Mouse (Mus musculus) heart, adult 2 months (tissue): ENCODE measurements around the gene Rpl6.

Experiments used
- CTCF ChIP-seq: fragments of 200-600 bp; IDR thresholded peaks from 2 replicates; pipeline ENCODE4 v1.8.1; 2022; ENCODE audit warnings: antibody characterized with exemption, mild to moderate bottlenecking, moderate library complexity
- POLR2A ChIP-seq: fragments of 200-500 bp; IDR thresholded peaks from 2 replicates; pipeline ENCODE4 v1.6.1; 2011; ENCODE audit warnings: mild to moderate bottlenecking, low read depth, low read length, control low read depth; ENCODE audit not compliant: insufficient read depth

DNA sequence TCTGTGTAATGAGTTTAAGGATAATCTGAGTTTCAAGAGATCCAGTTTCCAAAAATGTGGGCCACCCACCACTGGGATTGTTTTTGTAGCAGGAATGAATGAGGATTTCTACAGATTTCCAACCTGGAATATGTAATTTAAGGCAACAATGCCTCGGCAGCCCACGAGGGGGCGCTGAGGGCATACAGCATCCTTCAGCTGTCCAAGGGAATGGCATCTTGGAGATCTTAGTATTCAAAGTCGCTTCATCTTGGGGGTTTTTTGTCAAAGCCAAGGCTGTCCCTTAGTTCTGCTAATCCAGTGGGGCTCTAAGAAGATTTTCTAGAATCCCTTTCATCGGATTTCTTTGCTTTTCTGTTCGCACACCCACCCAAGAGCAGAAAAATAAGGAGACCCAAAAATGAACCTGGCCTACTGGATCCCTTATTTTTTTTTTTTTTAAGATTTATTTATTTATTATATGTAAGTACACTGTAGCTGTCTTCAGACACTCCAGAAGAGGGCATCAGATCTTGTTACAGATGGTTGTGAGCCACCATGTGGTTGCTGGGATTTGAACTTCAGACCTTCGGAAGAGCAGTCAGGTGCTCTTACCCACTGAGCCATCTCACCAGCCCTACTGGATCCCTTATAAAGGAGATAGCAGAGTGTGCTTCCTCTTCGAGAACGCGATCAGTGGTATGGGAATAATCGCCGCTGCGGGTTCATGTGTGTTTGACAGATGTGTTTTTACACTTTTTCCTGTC is 11.3 kb downstream of the Rpl6 start:
- TF ChIP-seq CTCF (peak; percentile 98; the same call in 1 of the 2 replicates), POLR2A (no peak)
